Mouse (Mus musculus) testis, postnatal 10 days (tissue): ENCODE measurements at regions not wholly inside any gene's neighbourhood (a gene's known extent, or its start where the extent isn't known, plus 50 kb on each side); places are given as distances from the start of the nearest gene placed in this dataset.

Experiments used
- DNase-seq: peaks from one replicate; pipeline ENCODE4 v3.0.0; 2021; ENCODE audit warnings: low spot score

- no peak for DNase-seq
Measured at GRCm38 (mm10) chr3:151351481-151352090, 86.1 kb upstream of the Adgrl4 start.

GRCm38 (mm10) chr3:151366302-151366701 is 71.4 kb upstream of the Adgrl4 start:
- no peak for DNase-seq

- DNase-seq, result no peak
Measured at GRCm38 (mm10) chr3:151366707-151367306, 70.9 kb upstream of the Adgrl4 start.

- no peak for DNase-seq
Measured at GRCm38 (mm10) chr3:151383326-151384019, 54.2 kb upstream of the Adgrl4 start.

GRCm38 (mm10) chr3:151384850-151385249 is 52.8 kb upstream of the Adgrl4 start:
- no peak for DNase-seq

- DNase-seq, result no peak
Measured at GRCm38 (mm10) chr3:151386103-151386502, 51.6 kb upstream of the Adgrl4 start.
